Mouse (Mus musculus) embryonic fibroblast, embryonic 13.5 days (primary cell): ENCODE measurements at regions not wholly inside any gene's neighbourhood (a gene's known extent, or its start where the extent isn't known, plus 50 kb on each side); places are given as distances from the start of the nearest gene placed in this dataset.

Experiments
- CTCF ChIP-seq: IDR thresholded peaks from 2 replicates; pipeline ENCODE4 v1.5.1; 2011; ENCODE audit warnings: mild to moderate bottlenecking, control low read depth, low read length, moderate library complexity, borderline replicate concordance; ENCODE audit not compliant: insufficient read depth
- POLR2A ChIP-seq: IDR thresholded peaks from 2 replicates; pipeline ENCODE4 v1.6.1; 2011; ENCODE audit warnings: low read depth, mild to moderate bottlenecking, control low read depth, low read length, moderate library complexity

- TF ChIP-seq POLR2A (no peak), CTCF (no peak)
These were observed 116.3 kb upstream of the Bach2 start for GRCm38 (mm10) chr4:32122320-32122719.
